Mouse (Mus musculus): ENCODE data around the gene Bicra. TPM values are rescaled to one million over a fixed set of nuclear protein-coding genes. Genes with fewer than 3 reads are reported as not detected.

The Bicra gene
- polyA plus RNA-seq, 1 experiment from 2014 or later = 8.9 TPM

- 49% methylated on average over 2 of the region's 2 CpGs for WGBS
- peak overlapping the region; percentile 98 for H3K27ac ChIP-seq (replicated peaks)
- H3K9me3 ChIP-seq = no peaks in the 10 kb centered on the region
- no peaks in the 10 kb centered on the region for H3K27me3 ChIP-seq (replicated peaks; ENCODE audit: low read depth, poor library complexity, severe bottlenecking)
- peaks cover 19% of the 10 kb centered on the region for H3K36me3 ChIP-seq (replicated peaks)
- H3K4me3 ChIP-seq = peak overlapping the region; percentile 87
- peaks cover 57% of the 10 kb centered on the region for H3K4me1 ChIP-seq
- no peak for DNase-seq (ENCODE audit: low spot score)
Measured at GRCm38 (mm10) chr7:16045538-16045937, 2.2 kb downstream of the Bicra start.

GRCm38 (mm10) chr7:16044531-16044930 lies 3.2 kb downstream of the Bicra start:
- peak; percentile 84 for DNase-seq (ENCODE audit: low spot score)
- Histone ChIP-seq H3K27me3 (replicated peaks; ENCODE audit: low read depth, poor library complexity, severe bottlenecking) (no peaks in the 10 kb centered on the region), H3K4me1 (peaks cover 47% of the 10 kb centered on the region), H3K4me3 (peak overlapping the region; percentile 87), H3K36me3 (replicated peaks) (peaks cover 24% of the 10 kb centered on the region), H3K27ac (replicated peaks) (peak overlapping the region; percentile 98), H3K9me3 (no peaks in the 10 kb centered on the region)
- 17% methylated on average over 5 of the region's 5 CpGs for WGBS

GRCm38 (mm10) chr7:16043861-16044435 lies 3.8 kb downstream of the Bicra start:
- Histone ChIP-seq H3K27me3 (replicated peaks; ENCODE audit: low read depth, poor library complexity, severe bottlenecking) (no peaks in the 10 kb centered on the region), H3K27ac (replicated peaks) (peak overlapping the region; percentile 98), H3K9me3 (no peaks in the 10 kb centered on the region), H3K36me3 (replicated peaks) (peaks cover 30% of the 10 kb centered on the region), H3K4me1 (peaks cover 41% of the 10 kb centered on the region), H3K4me3 (peak overlapping the region; percentile 87)
- DNase-seq (ENCODE audit: low spot score) = peak; percentile 56
- 25% methylated on average over 3 of the region's 3 CpGs for WGBS

- Histone ChIP-seq H3K9me3 (no peaks in the 10 kb centered on the region), H3K36me3 (replicated peaks) (peaks cover 33% of the 10 kb centered on the region), H3K4me1 (peaks cover 40% of the 10 kb centered on the region), H3K27me3 (replicated peaks; ENCODE audit: low read depth, poor library complexity, severe bottlenecking) (no peaks in the 10 kb centered on the region), H3K4me3 (peak overlapping the region; percentile 87), H3K27ac (replicated peaks) (peak overlapping the region; percentile 98)
- DNase-seq (ENCODE audit: low spot score) = no peak
- 64% methylated on average over 10 of the region's 10 CpGs for WGBS
Measured at GRCm38 (mm10) chr7:16042850-16043775, 4.6 kb downstream of the Bicra start.

- no peak overlapping the region for H3K4me3 ChIP-seq
- no peaks in the 10 kb centered on the region for H3K27me3 ChIP-seq (replicated peaks; ENCODE audit: low read depth, poor library complexity, severe bottlenecking)
- DNase-seq (ENCODE audit: low spot score) = no peak
- no peaks in the 10 kb centered on the region for H3K9me3 ChIP-seq
- 87% methylated on average over 2 of the region's 2 CpGs for WGBS
- H3K27ac ChIP-seq (replicated peaks) = no peak overlapping the region
- peaks cover 33% of the 10 kb centered on the region for H3K36me3 ChIP-seq (replicated peaks)
- H3K4me1 ChIP-seq = peaks cover 36% of the 10 kb centered on the region
Measured at GRCm38 (mm10) chr7:16041208-16041607, 6.5 kb downstream of the Bicra start.

GRCm38 (mm10) chr7:16039363-16039762 lies 8.4 kb downstream of the Bicra start:
- whole genome bisulfite sequencing = 93% methylated on average over 5 of the region's 5 CpGs
- H3K36me3 ChIP-seq (replicated peaks) = peaks cover 36% of the 10 kb centered on the region

GRCm38 (mm10) chr7:16036972-16037371 lies 10.7 kb downstream of the Bicra start:
- no peaks in the 10 kb centered on the region for H3K9me3 ChIP-seq
- H3K4me3 ChIP-seq = no peak overlapping the region
- WGBS = 91% methylated on average over 6 of the region's 6 CpGs
- no peaks in the 10 kb centered on the region for H3K27me3 ChIP-seq (replicated peaks; ENCODE audit: low read depth, poor library complexity, severe bottlenecking)
- DNase-seq (ENCODE audit: low spot score) = no peak
- H3K4me1 ChIP-seq = no peaks in the 10 kb centered on the region
- no peak overlapping the region for H3K27ac ChIP-seq (replicated peaks)
- H3K36me3 ChIP-seq (replicated peaks) = peaks cover 34% of the 10 kb centered on the region

More at GRCm38 (mm10) chr7:16039363-16039762, 8.4 kb downstream of the Bicra start:
- H3K27me3 ChIP-seq (replicated peaks; ENCODE audit: low read depth, poor library complexity, severe bottlenecking) = no peaks in the 10 kb centered on the region
- DNase-seq (ENCODE audit: low spot score) = no peak
- H3K9me3 ChIP-seq = no peaks in the 10 kb centered on the region
- no peak overlapping the region for H3K4me3 ChIP-seq
- no peak overlapping the region for H3K27ac ChIP-seq (replicated peaks)
- H3K4me1 ChIP-seq = peaks cover 18% of the 10 kb centered on the region

GRCm38 (mm10) chr7:16033580-16034461 lies 13.9 kb downstream of the Bicra start:
- WGBS = 92% methylated on average over 8 of the region's 8 CpGs
- H3K27ac ChIP-seq (replicated peaks) = no peak overlapping the region
- no peak overlapping the region for H3K4me3 ChIP-seq
- peaks cover 7% of the 10 kb centered on the region; the same call in 1 of the 2 replicates for H3K9me3 ChIP-seq
- peaks cover 3% of the 10 kb centered on the region; the same call in 1 of the 2 replicates for H3K4me1 ChIP-seq
- peaks cover 48% of the 10 kb centered on the region for H3K36me3 ChIP-seq (replicated peaks)
- H3K27me3 ChIP-seq (replicated peaks; ENCODE audit: low read depth, poor library complexity, severe bottlenecking) = no peaks in the 10 kb centered on the region
- DNase-seq (ENCODE audit: low spot score) = no peak

- Histone ChIP-seq H3K36me3 (replicated peaks) (peaks cover 53% of the 10 kb centered on the region), H3K27me3 (replicated peaks; ENCODE audit: low read depth, poor library complexity, severe bottlenecking) (no peaks in the 10 kb centered on the region), H3K27ac (replicated peaks) (no peak overlapping the region), H3K4me1 (peaks cover 3% of the 10 kb centered on the region; the same call in 1 of the 2 replicates), H3K4me3 (no peak overlapping the region), H3K9me3 (peaks cover 7% of the 10 kb centered on the region; the same call in 1 of the 2 replicates)
- 90% methylated on average over 1 of the region's 1 CpGs for WGBS
- DNase-seq (ENCODE audit: low spot score) = no peak
Measured at GRCm38 (mm10) chr7:16033059-16033458, 14.7 kb downstream of the Bicra start.

GRCm38 (mm10) chr7:16031072-16031471 lies 16.6 kb downstream of the Bicra start:
- Histone ChIP-seq H3K9me3 (peaks cover 7% of the 10 kb centered on the region; the same call in 1 of the 2 replicates), H3K27ac (replicated peaks) (no peak overlapping the region), H3K36me3 (replicated peaks) (peaks cover 69% of the 10 kb centered on the region), H3K4me1 (peaks cover 3% of the 10 kb centered on the region; the same call in 1 of the 2 replicates), H3K27me3 (replicated peaks; ENCODE audit: low read depth, poor library complexity, severe bottlenecking) (no peaks in the 10 kb centered on the region), H3K4me3 (no peak overlapping the region)
- no peak for DNase-seq (ENCODE audit: low spot score)
- 92% methylated on average over 4 of the region's 4 CpGs for WGBS

- peaks cover 7% of the 10 kb centered on the region; the same call in 1 of the 2 replicates for H3K9me3 ChIP-seq
- H3K4me3 ChIP-seq = no peak overlapping the region
- 89% methylated on average over 6 of the region's 6 CpGs for WGBS
- no peak for DNase-seq (ENCODE audit: low spot score)
- H3K4me1 ChIP-seq = peaks cover 8% of the 10 kb centered on the region; the same call in 1 of the 2 replicates
- H3K27ac ChIP-seq (replicated peaks) = no peak overlapping the region
- peaks cover 68% of the 10 kb centered on the region for H3K36me3 ChIP-seq (replicated peaks)
- H3K27me3 ChIP-seq (replicated peaks; ENCODE audit: low read depth, poor library complexity, severe bottlenecking) = no peaks in the 10 kb centered on the region
Measured at GRCm38 (mm10) chr7:16028102-16028927, 19.4 kb downstream of the Bicra start.

Data from embryonic facial prominence, embryonic 10.5 days (tissue).